Mouse (Mus musculus) hindbrain, postnatal 0 days (tissue): ENCODE measurements at regions not wholly inside any gene's neighbourhood (a gene's known extent, or its start where the extent isn't known, plus 50 kb on each side); places are given as distances from the start of the nearest gene placed in this dataset.

Experiments
- ATAC-seq: fragments of 200-750 bp; cut with Nextera tagmentation; 2 replicates; pipeline ENCODE4 v1.8.0; 2017; ENCODE audit warnings: mild to moderate bottlenecking, moderate TSS enrichment, moderate library complexity
- DNase-seq: peaks from one replicate; pipeline ENCODE4 v3.0.0-alpha.2; 2015; ENCODE audit warnings: low spot score
- H3K27ac ChIP-seq: fragments of 300-500 bp; sonication (generic); 2 replicates; pipeline ENCODE4 v1.5.1; 2014; ENCODE audit warnings: mild to moderate bottlenecking
- H3K27me3 ChIP-seq: fragments of 300-500 bp; sonication (generic); 2 replicates; pipeline ENCODE4 v1.6.1; 2014; ENCODE audit warnings: low read length, mixed read lengths; ENCODE audit not compliant: insufficient read depth
- H3K36me3 ChIP-seq: fragments of 300-500 bp; sonication (generic); 2 replicates; pipeline ENCODE4 v1.6.1; 2014; ENCODE audit warnings: low read length, mixed read lengths; ENCODE audit not compliant: insufficient read depth
- H3K4me1 ChIP-seq: fragments of 300-500 bp; sonication (generic); 2 replicates; pipeline ENCODE4 v1.6.1; 2014; ENCODE audit warnings: antibody characterized with exemption, low read length, mixed read lengths; ENCODE audit not compliant: insufficient read depth
- H3K4me2 ChIP-seq: fragments of 300-500 bp; sonication (generic); 2 replicates; pipeline ENCODE4 v1.6.1; 2014; ENCODE audit warnings: low read depth, mild to moderate bottlenecking, low read length, moderate library complexity, mixed read lengths
- H3K4me3 ChIP-seq: fragments of 300-500 bp; sonication (generic); 2 replicates; pipeline ENCODE4 v1.5.1; 2014; ENCODE audit warnings: low read length
- H3K9ac ChIP-seq: fragments of 300-500 bp; sonication (generic); replicated peaks from 2 replicates; pipeline ENCODE4 v1.6.1; 2014; ENCODE audit warnings: mild to moderate bottlenecking, low read length, moderate library complexity, mixed read lengths
- H3K9me3 ChIP-seq: fragments of 300-500 bp; sonication (generic); 2 replicates; pipeline ENCODE4 v1.6.1; 2016; ENCODE audit warnings: low read length, mixed read lengths
- CTCF ChIP-seq: IDR thresholded peaks from 2 replicates; pipeline ENCODE4 v1.5.1; 2016; ENCODE audit warnings: antibody characterized with exemption, control low read depth, low read depth
- WGBS: fragments of 180-500 bp; shearing (Covaris S2); extraction: QIAGEN DNeasy Blood & Tissue Kit; methylation state at CpG from one replicate; pipeline ENCODE4 v1.1.7; 2014; 5-methylcytosine and 5-hydroxymethylcytosine counted together

DNA sequence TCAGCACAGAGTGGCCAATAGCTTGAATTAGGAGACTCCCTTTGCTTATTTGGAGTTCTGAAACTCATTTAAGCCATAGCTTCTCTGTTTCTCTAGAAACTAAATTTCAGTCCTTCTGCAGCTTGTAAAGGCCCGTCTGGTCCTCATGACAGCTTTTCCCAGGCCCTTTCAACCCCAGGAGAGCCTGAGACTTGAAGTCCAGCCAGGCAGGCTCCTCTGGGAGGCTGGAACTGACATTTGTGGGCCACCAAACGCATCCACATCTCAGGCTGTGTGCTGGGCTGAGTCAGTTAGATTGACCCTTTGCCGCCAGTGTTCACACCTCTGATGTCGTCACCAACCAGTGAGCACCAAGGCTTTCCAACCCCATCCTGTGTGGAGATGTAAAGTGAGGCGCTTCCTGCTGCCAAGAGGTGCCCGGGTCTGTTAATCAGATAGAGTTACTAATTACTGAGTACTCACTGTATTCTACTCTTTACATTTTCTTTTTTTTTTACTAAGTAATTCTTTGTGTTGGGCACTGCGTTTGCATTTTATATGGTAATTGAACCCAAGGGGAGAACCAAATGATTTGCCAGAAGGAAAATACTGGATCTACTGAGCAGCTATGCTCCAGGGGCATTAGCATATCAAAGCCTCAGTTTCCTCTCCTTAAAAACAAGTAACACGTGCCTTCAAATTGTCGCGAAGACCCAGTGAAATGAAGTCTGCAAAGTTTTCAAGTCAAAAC is 207.0 kb downstream of the Snx19 start:
- Histone ChIP-seq H3K4me1 (peaks cover 14% of the 10 kb centered on the region), H3K27me3 (no peaks in the 10 kb centered on the region), H3K9ac (no peak overlapping the region), H3K4me2 (no peak overlapping the region), H3K4me3 (no peak overlapping the region), H3K36me3 (no peaks in the 10 kb centered on the region), H3K27ac (no peak overlapping the region), H3K9me3 (no peaks in the 10 kb centered on the region)
- no peak for TF ChIP-seq CTCF
- no peak for ATAC-seq
- DNase-seq = no peak
- WGBS = 31% methylated on average over 10 of the region's 10 CpGs

DNA sequence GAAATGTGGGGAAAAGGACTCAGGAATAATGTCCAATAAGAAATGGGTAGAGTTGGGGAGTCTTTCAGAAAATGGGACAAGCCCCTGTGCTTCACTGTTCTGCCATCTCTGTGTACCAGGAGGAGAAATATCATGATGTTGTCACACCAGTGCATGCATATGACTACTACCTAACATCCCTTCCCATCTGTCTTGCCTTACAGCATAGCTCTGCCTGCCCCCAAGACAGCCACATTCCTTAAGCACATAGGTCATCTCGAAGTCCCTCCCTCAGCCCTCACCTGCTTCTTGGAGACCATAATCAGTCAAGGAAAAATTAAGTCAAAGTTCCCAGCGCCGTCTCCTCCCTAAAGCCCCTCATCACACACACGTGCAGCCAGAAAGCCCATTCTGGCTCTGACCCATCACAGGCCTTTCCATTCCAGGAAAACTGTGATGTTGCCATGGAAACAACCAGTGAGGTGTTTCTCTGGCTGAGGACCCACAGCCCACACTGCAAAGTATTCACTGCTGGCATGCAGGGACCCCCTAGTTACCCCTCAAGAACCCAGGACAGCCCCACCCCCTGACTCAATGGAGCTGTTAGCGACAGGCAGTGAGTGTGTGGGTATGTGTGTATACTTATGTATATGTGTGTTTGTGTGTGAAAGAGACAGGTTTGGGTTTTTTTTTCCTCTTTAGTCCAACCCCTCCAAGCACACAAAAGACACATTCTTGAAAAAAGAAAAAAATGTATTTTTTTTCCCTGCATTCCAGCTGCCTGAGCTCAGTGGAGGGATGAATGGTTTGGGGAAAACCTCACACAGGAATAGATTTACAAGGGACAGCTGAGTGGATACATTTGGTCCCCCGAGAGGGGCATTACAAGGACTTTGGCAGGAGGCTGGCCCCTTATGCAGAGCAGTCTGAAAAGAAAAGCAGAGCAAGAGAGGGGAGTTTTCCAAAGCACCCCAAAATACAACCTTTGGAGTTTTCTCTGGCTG is 205.5 kb downstream of the Snx19 start:
- H3K9me3 ChIP-seq = no peaks in the 10 kb centered on the region
- WGBS = 26% methylated on average over 6 of the region's 6 CpGs
- peak; percentile 78 for ATAC-seq
- H3K9ac ChIP-seq = no peak overlapping the region
- no peaks in the 10 kb centered on the region for H3K27me3 ChIP-seq
- peak; percentile 73 for DNase-seq
- no peak for TF ChIP-seq CTCF
- H3K4me1 ChIP-seq = peaks cover 14% of the 10 kb centered on the region
- no peak overlapping the region for H3K4me2 ChIP-seq
- H3K36me3 ChIP-seq = no peaks in the 10 kb centered on the region
- H3K4me3 ChIP-seq = no peak overlapping the region
- H3K27ac ChIP-seq = no peak overlapping the region; the same call in 1 of the 2 replicates

DNA sequence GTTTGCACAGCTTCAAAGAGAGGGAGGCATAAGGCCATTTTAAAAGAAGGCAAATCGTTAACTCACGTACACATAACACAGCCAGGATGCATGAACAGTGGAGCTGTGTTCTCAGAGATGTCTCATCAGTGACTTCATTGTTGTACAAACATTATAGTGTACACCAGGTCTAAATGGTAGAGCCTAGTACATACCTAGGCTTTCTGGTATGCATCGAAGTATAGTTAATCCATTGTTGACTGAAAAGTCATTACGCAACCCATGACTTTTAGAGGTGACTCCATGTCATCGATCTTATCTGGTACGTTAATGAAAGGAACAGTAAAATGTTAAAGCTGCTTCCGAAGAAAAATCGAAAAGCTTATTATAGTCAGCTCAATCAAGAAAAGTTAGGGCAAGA is 198.7 kb downstream of the Snx19 start:
- no peak for TF ChIP-seq CTCF
- ATAC-seq = no peak

DNA sequence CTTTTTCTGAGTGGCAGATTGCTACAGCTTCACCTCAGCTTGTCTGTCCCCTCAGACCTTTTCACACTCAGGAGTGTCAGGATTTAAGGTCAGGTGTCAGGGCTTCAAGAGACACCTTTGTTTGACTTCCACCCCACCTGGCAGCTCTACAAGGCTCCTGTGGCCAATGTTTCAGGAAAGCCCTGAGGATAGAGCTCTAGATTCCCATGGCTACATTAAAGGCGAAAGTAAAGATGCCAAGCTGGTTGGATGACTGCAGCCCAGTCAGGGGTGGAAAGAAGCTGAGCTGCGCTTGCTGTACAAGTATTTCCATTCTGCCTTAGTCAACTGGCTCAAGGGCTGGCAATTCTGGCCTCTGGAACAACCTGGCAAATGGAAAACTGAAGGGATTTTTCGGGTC is 198.2 kb downstream of the Snx19 start:
- DNase-seq (no peak), ATAC-seq (no peak)
- no peaks in the 10 kb centered on the region for H3K27me3 ChIP-seq
- no peak for TF ChIP-seq CTCF
- H3K9me3 ChIP-seq = no peaks in the 10 kb centered on the region
- no peak overlapping the region for H3K27ac ChIP-seq
- H3K4me2 ChIP-seq = no peak overlapping the region
- no peak overlapping the region for H3K9ac ChIP-seq
- no peaks in the 10 kb centered on the region for H3K36me3 ChIP-seq
- 90% methylated on average over 3 of the region's 3 CpGs for WGBS
- H3K4me3 ChIP-seq = no peak overlapping the region
- H3K4me1 ChIP-seq = 0 out of 2 replicates have a peak, but pooled peaks cover 9% of the 10 kb centered on the region

More for the DNA sequence above, 198.7 kb downstream of the Snx19 start:
- H3K9me3 ChIP-seq = no peaks in the 10 kb centered on the region
- WGBS = 96% methylated on average over 8 of the region's 8 CpGs
- H3K9ac ChIP-seq = no peak overlapping the region
- DNase-seq = no peak
- 0 out of 2 replicates have a peak, but pooled peaks cover 9% of the 10 kb centered on the region for H3K4me1 ChIP-seq
- no peak overlapping the region for H3K4me3 ChIP-seq
- no peaks in the 10 kb centered on the region for H3K27me3 ChIP-seq
- H3K36me3 ChIP-seq = no peaks in the 10 kb centered on the region
- H3K4me2 ChIP-seq = no peak overlapping the region
- no peak overlapping the region for H3K27ac ChIP-seq

DNA sequence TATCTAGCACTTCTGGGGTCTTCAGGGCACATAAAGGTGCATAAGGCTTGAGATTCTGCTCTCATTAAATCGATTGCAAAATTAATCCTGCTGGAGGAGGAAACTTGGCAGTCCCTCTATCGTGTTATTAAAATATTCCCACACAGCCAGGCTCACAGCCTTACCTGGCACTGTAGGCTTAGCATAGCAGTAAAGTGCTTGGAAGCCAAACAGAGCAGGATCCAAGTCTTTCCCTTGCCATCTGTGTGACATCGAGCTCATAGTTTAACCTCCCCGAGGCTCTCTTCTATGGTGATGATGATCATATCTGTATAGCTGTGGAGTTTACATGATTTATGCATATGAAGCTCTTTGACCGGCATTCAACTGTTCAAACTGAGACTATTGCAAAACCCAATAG is 197.6 kb downstream of the Snx19 start:
- no peak overlapping the region for H3K9ac ChIP-seq
- ATAC-seq = 0 out of 2 replicates have a peak, but pooled peaks have one; percentile 38
- no peak for TF ChIP-seq CTCF

DNA sequence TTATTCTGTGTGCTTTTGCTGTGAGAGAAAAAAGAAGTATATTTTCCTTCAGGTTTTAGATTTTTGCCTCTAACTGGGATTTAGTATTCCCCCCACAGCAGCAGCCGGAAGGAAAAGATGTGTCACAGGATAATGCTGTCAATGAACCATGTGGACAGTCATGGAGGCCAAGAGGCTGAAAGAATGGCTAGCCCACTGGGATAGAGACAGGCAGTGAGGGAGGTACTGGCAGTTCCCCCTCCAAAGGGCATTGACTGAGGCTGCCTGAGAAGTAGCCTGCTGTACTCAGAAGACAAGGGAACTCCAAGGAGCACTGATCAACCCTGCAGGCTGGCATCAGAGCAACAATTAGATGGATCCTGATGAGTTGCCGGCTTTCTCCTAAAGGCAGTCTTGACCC is 192.4 kb downstream of the Snx19 start:
- Histone ChIP-seq H3K36me3 (no peaks in the 10 kb centered on the region), H3K4me2 (no peak overlapping the region), H3K27me3 (no peaks in the 10 kb centered on the region), H3K4me1 (0 out of 2 replicates have a peak, but pooled peaks cover 1% of the 10 kb centered on the region), H3K4me3 (no peak overlapping the region), H3K27ac (peak overlapping the region; percentile 8; the same call in 1 of the 2 replicates), H3K9me3 (no peaks in the 10 kb centered on the region), H3K9ac (no peak overlapping the region)
- ATAC-seq (peak; percentile 93), DNase-seq (peak; percentile 44)
- no peak for TF ChIP-seq CTCF
- WGBS = 54% methylated on average over 2 of the region's 2 CpGs

More for the DNA sequence above, 197.6 kb downstream of the Snx19 start:
- Histone ChIP-seq H3K36me3 (no peaks in the 10 kb centered on the region), H3K9me3 (no peaks in the 10 kb centered on the region), H3K4me3 (no peak overlapping the region), H3K4me2 (no peak overlapping the region), H3K27me3 (no peaks in the 10 kb centered on the region), H3K4me1 (0 out of 2 replicates have a peak, but pooled peaks cover 9% of the 10 kb centered on the region), H3K27ac (no peak overlapping the region)
- DNase-seq = peak; percentile 39
- 56% methylated on average over 5 of the region's 5 CpGs for WGBS
